In the genomic region with DNA sequence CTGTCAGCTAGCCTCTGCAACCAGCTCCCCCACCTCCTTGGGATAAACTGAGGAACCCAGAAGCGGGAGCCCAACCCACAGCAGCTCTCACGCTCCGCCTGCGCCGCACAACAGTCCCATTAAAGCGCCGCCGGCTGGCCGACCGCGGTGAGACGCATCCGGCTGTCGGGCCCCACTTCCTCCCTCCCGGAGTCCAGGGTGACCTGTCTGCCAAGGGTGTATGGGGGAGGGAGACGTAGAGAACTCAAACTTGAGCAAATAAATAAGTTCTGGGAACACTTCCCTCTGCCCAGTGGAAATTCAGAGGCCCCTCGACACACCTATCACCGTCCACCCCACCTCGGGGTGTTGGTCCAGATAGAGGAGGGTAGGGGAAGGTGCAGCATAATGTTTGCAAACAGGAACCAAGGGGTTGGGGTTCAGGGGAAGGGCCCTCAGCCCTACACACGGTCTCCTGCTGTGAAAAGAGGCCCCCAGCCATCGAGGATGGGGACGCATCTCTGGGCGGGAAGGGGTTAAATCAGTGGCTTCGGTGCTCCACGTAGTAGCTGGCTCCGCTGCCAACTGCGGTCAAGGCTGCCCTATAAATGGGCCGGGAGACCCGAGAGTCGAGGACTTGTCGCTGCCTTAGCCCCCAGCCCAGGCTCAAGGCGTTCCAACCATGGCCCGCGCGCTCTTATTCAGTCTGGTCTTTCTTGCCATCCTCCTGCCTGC, we compare ENCODE assay signal across 8 mouse cellular contexts. TPM values are rescaled to one million over a fixed set of nuclear protein-coding genes. Genes with fewer than 3 reads are reported as not detected.
DNase-seq lines count a peak whose midpoint lies in the region; ATAC-seq and TF ChIP-seq lines count a peak whose summit lies in the region.

Gene Chad (plus strand): TSS at position 611 of the 714 bp plus-strand sequence.

- no peaks in the 10 kb centered on the region for H3K9me3 ChIP-seq in heart, embryonic 13.5 days
- H3K9me3 ChIP-seq in kidney, embryonic 14.5 days (ENCODE audit: control insufficient read depth, low read length), result no peaks in the 10 kb centered on the region
- H3K9me3 ChIP-seq in lung, postnatal 0 days (ENCODE audit: low read length), result no peaks in the 10 kb centered on the region

- WGBS in heart, embryonic 13.5 days, result 3% methylated on average over 35 of the region's 35 CpGs
- 4% methylated on average over 33 of the region's 35 CpGs for WGBS in kidney, embryonic 14.5 days
- 6% methylated on average over 35 of the region's 35 CpGs for WGBS in lung, postnatal 0 days

- no peak for ATAC-seq in heart, embryonic 13.5 days (ENCODE audit: extremely low read depth, insufficient number of reproducible peaks, low FRiP score, low TSS enrichment)
- peak; percentile 48; the same call in 1 of the 2 replicates for ATAC-seq in kidney, embryonic 14.5 days (ENCODE audit: low FRiP score, low TSS enrichment)
- peak; percentile 83 for ATAC-seq in lung, postnatal 0 days
- 0 out of 2 replicates have a peak, but pooled peaks have one; percentile 17 for ATAC-seq in neutrophil, adult 5-6 weeks (ENCODE audit: extremely low read depth, insufficient number of reproducible peaks, low FRiP score, poor library complexity, severe bottlenecking)

- no peak within 1 kb of the TSS for H3K27ac ChIP-seq in heart, embryonic 13.5 days (replicated peaks)
- H3K27ac ChIP-seq in kidney, embryonic 14.5 days (ENCODE audit: low read depth, low read length), result no peak within 1 kb of the TSS
- peak within 1 kb of the TSS; percentile 26; the same call in 1 of the 2 replicates for H3K27ac ChIP-seq in lung, postnatal 0 days (ENCODE audit: low read length)

- H3K9ac ChIP-seq in heart, embryonic 13.5 days, result peak within 1 kb of the TSS; percentile 75
- H3K9ac ChIP-seq in kidney, embryonic 14.5 days (ENCODE audit: low read depth, low read length), result peak within 1 kb of the TSS; percentile 8
- H3K9ac ChIP-seq in lung, postnatal 0 days (replicated peaks; ENCODE audit: low read depth), result peak within 1 kb of the TSS; percentile 29; the same call in 1 of the 2 replicates

- peak within 1 kb of the TSS; percentile 73 for H3K4me2 ChIP-seq in heart, embryonic 13.5 days
- H3K4me2 ChIP-seq in kidney, embryonic 14.5 days (replicated peaks; ENCODE audit: low read depth, low read length), result peak within 1 kb of the TSS; percentile 35
- peak within 1 kb of the TSS; percentile 55 for H3K4me2 ChIP-seq in lung, postnatal 0 days (replicated peaks; ENCODE audit: low read depth, low read length)

- peak; percentile 56 for TF ChIP-seq CTCF in lung, postnatal 0 days (IDR thresholded peaks at IDR 0.05)

- peaks cover 42% of the 10 kb centered on the region for H3K27me3 ChIP-seq in heart, embryonic 13.5 days (replicated peaks)
- no peaks in the 10 kb centered on the region for H3K27me3 ChIP-seq in kidney, embryonic 14.5 days (ENCODE audit: control insufficient read depth, insufficient read depth, low read length)
- no peaks in the 10 kb centered on the region for H3K27me3 ChIP-seq in lung, postnatal 0 days (replicated peaks; ENCODE audit: insufficient read depth, low read length)

- peaks cover 9% of the 10 kb centered on the region; the same call in 1 of the 2 replicates for H3K36me3 ChIP-seq in heart, embryonic 13.5 days
- peaks cover 16% of the 10 kb centered on the region for H3K36me3 ChIP-seq in kidney, embryonic 14.5 days (ENCODE audit: control insufficient read depth, insufficient read depth, low read length)
- no peaks in the 10 kb centered on the region for H3K36me3 ChIP-seq in lung, postnatal 0 days (ENCODE audit: insufficient read depth, low read length)

- H3K4me1 ChIP-seq in heart, embryonic 13.5 days, result peaks cover 15% of the 10 kb centered on the region
- peaks cover 14% of the 10 kb centered on the region for H3K4me1 ChIP-seq in kidney, embryonic 14.5 days (ENCODE audit: control insufficient read depth, insufficient read depth, low read length)
- H3K4me1 ChIP-seq in lung, postnatal 0 days (ENCODE audit: insufficient read depth, low read depth, low read length), result peaks cover 12% of the 10 kb centered on the region; the same call in 1 of the 2 replicates

- TF ChIP-seq EP300 in lung, postnatal 0 days (IDR thresholded peaks at IDR 0.05), result no peak

- H3K4me3 ChIP-seq in heart, embryonic 13.5 days, result peak within 1 kb of the TSS; percentile 44
- peak within 1 kb of the TSS; percentile 24 for H3K4me3 ChIP-seq in kidney, embryonic 14.5 days (ENCODE audit: low read length)
- H3K4me3 ChIP-seq in lung, postnatal 0 days (ENCODE audit: low read depth, low read length), result peak within 1 kb of the TSS; percentile 23

- peak; percentile 39 for DNase-seq in layer of hippocampus, adult 9-11 months
- DNase-seq in layer of hippocampus, adult 11-12 months (ENCODE audit: low spot score), result no peak
- DNase-seq in embryo, embryonic 10.5 days (ENCODE audit: low spot score), result peak; percentile 60
- DNase-seq in lung, postnatal 0 days (ENCODE audit: low spot score), result peak; percentile 85
- no peak for DNase-seq in layer of hippocampus, adult 9-10 months (ENCODE audit: low spot score)

RNA-seq across cellular contexts. Expression of gene Chad, which starts in this region (rescaled TPM):
- polyA plus RNA-seq in heart, embryonic 13.5 days (2015; fragmentation: Nextera tagmentation; extraction: Ambion mirVana), result 0.34 and 0.39 TPM in 2 replicates
- 0.14 TPM in 1 of 2 replicates, not detected in the other for polyA plus RNA-seq in kidney, embryonic 14.5 days (2014; fragmentation: Nextera tagmentation; extraction: Ambion mirVana)
- polyA plus RNA-seq in lung, postnatal 0 days (2015; fragmentation: Nextera tagmentation; extraction: Ambion mirVana), result 23.9 and 29.0 TPM in 2 replicates
- total RNA-seq in neutrophil, adult 5-6 weeks (2017), result 0.23 and 0.25 TPM in 2 replicates

Comparison
In these comparisons a context has a peak if more than half of its experiments do, and no peak if none do; other contexts are left out.
1. RNA of gene Chad (polyA plus RNA-seq): 23.9 to 29.0 TPM in lung, postnatal 0 days; 0.34 to 0.39 TPM in heart, embryonic 13.5 days and 0.14 TPM in kidney, embryonic 14.5 days; every median in the first group is over 10 times any median in the second.
2. DNase-seq: peak in layer of hippocampus, adult 9-11 months (single experiment), embryo, embryonic 10.5 days (single experiment) and lung, postnatal 0 days (single experiment); none in layer of hippocampus, adult 11-12 months (single experiment) and layer of hippocampus, adult 9-10 months (single experiment).
3. Peak in ATAC-seq, H3K4me3 ChIP-seq, H3K9ac ChIP-seq and H3K4me2 ChIP-seq in kidney, embryonic 14.5 days; RNA of the gene not detected or under 1 TPM.
4. Peak in ATAC-seq in neutrophil, adult 5-6 weeks; RNA of the gene not detected or under 1 TPM.
5. H3K9ac ChIP-seq: peak in every context shown above with its lines; median percentile 75 in heart, embryonic 13.5 days; 29 in lung, postnatal 0 days; 8 in kidney, embryonic 14.5 days.
6. Peak in every context shown above with its lines, with median percentiles within 50 percentile points of each other: H3K4me2 ChIP-seq and H3K4me3 ChIP-seq.